Mouse (Mus musculus) T-helper 2 cell (primary cell): ENCODE results near the gene Zfhx3.

Experiments
- in situ Hi-C: fragments of 300-600 bp; cut with MboI, MseI; formaldehyde crosslinking; loops from one replicate; pipeline ENCODE4 v1.15.1; 2025; ENCODE audit warnings: high pct_unique_total_duplicates

Zfhx3 gene

DNA sequence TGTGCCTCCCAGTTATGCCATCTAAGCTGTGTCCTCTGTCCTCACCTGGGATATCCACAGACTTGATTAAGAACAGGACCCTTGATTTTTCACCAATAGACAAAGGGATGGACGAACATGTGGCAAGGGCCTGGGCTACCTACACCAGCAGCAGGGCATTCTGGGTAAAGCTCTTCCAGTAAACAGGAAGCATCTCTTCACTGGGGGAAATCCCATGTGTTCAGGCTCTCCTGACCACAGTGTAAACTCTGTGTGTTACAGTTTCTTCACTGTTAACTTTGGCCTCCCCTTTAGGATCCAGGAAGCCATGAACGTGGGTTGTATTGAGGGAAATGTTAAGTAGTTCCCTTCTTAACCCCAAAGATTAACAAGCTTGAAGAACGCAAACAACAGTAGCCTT lies 906.0 kb downstream of the Zfhx3 start:
- in situ Hi-C loops = no loop called here

DNA sequence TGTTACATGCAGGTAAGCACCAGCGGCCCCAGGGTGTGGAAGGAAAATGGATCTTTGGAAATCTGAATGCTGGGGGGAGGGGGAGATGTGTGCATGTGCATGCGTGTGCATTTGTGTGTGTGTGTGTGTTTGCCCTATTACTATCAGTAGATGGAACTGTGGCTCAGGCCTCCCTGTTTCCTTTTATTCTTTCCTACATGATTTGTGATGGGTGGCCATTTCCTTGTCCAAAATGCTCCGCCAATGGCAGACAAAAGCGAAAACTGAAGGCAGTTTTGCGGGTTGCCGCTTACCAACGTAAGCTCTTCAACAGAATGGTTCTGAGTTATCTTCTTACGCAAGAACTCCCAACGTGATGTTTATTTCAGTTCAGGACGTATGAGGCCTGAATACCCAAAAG lies 910.6 kb downstream of the Zfhx3 start:
- in situ Hi-C loops = no loop called here

DNA sequence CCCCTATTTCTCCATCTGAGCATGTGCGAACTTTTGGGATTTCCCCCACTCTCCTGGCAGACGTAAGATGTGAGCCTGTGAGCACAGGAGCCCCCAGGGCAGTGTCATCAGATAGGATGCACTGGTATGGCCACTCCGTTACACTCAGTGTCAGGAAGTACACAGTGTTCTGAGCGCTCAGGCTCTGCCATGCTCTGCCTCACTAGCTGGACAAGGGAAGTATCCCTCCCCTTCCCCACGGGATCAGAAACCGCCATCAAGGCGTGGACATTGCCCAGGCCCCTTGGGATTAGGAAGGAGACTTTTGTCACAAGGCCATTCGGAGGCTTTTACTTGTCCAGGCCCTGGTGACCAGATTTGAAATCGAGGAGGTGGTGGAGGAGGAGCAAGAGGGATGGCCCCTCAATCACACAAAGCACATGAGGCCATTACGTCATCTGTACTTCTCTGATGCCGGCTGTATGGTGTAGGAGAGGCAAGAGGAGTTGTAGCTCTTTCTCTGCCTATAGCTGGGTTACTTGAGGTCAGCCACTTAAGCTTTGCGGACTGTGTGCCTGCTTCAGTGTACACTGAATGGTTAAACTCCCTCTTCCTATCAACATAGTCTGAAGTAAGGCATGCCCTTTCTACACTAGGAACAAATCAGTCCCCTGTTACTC lies 912.1 kb downstream of the Zfhx3 start:
- in situ Hi-C loops = no loop called here

GRCm38 (mm10) chr8:108859001-108859400 lies 916.6 kb downstream of the Zfhx3 start:
- in situ Hi-C loops = no loop called here

DNA sequence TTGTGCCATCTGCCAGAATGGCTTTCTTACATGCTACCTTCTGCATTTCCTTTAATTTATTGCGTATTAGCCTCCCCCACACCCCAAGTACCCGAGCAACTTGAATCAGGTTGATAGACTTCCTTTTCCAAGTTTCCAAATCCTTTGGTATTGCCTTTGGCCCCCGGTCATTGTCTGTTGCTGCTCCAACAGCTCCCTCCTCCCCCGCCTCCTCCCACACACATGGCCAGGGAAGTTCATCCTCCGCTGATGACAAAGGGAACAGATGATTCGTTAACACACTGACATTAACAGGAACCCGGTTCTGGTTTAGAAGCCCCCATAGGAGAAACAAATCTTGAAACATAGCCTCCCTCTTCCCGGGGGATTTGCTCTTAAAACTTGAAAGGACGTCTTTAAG lies 917.5 kb downstream of the Zfhx3 start:
- in situ Hi-C loops = no loop called here

DNA sequence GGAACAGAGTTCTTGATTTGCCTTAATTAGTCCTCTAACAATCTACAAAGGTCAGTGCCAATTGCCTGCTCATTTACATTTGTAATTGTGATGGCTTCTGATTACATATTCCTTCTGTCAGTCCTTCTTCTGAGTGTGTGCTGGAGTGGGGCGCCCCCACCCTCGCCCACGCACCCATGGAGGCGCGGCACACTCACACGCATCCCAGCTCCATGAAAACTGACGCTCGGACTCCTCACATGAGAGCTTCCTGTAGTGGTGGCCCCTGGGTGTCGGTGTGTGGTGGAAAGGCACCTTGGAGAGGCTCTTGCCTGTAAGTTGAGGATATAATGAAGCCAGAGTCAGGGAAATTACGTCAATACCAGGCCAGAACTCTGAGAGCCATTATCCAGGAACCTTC lies 921.0 kb downstream of the Zfhx3 start:
- in situ Hi-C loops = no loop called here

DNA sequence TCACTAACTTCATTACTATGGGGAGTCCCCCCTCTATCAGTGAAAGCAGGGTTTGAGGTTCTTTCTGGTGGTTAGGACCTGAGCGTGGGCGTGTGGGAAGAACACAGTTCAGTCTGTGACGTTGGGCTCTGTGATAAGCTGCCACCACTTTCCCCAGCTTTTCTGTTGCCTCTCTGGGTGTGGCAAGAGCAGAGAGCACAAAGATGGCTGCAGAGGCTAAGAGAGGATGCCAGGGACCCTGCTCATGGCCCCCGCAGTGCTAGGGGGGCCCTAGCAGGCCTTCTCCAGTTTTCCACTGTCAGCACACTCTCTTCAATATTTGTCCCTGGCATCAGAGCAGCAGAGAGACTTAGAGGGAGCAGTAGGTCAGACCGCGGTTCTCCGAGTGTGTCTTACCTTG lies 924.0 kb downstream of the Zfhx3 start:
- in situ Hi-C loops = no loop called here

- in situ Hi-C loops = no loop called here
These were observed 925.2 kb downstream of the Zfhx3 start for GRCm38 (mm10) chr8:108867482-108868258.

DNA sequence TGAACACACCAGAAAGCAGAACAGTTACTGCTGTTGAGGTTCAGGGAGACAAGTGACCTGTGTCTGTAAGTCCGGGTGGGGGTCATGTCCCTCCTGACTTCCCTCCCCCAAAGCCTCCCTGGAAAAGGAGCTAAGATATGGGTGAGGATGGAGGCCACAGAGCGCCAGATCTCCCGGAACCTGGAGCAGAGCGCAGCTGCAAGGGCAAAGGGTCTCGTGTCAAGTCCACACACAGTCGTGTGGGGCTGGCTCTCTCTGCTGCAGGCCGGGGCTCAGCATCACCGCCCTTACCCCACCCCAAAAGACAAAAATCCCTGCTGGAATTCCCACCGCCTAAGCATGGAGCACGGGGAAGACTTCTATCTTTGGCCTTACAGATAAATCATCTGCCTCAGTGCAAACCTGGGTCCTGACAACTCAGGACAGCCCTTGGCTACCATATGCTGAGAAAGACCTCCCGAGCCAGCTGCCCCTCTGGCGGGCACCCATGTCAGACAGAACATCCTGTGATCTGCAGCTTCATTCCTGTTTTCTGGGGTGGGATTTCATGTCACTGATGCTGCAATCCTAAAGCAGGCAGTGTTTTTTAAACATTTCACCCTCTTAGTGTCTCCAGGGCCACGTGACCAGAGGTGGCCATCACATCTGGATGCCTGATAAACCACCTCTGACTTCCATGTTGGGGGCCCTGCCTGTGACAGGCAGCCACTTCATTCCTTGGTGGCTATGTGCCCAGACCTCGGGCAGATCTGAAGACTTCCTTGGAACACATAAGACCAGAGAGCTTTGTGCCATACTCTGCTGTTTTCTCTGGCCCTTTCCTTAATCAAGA lies 926.0 kb downstream of the Zfhx3 start:
- in situ Hi-C loops = no loop called here

DNA sequence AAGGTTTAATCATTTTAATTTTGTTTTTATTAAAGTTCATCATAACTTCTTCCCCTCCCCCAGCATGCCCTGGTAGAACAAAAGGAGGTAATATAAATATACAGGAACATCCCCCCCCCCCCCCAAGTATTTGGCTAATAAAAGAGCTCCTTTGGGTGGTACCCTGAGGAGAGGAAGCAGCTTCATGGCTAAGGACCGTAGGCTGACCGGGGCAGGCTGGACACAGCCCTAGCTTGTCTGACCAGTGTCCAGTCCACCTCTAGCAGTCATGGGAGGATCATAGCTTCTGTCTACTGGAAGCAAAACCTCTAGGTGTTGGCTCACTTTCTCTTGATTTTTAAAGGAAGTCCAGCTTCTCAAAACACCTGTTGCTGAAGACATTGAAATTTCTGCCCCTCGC lies 927.0 kb downstream of the Zfhx3 start:
- in situ Hi-C loops = no loop called here

- in situ Hi-C loops = no loop called here
These were observed 927.5 kb downstream of the Zfhx3 start for GRCm38 (mm10) chr8:108869935-108870334.

DNA sequence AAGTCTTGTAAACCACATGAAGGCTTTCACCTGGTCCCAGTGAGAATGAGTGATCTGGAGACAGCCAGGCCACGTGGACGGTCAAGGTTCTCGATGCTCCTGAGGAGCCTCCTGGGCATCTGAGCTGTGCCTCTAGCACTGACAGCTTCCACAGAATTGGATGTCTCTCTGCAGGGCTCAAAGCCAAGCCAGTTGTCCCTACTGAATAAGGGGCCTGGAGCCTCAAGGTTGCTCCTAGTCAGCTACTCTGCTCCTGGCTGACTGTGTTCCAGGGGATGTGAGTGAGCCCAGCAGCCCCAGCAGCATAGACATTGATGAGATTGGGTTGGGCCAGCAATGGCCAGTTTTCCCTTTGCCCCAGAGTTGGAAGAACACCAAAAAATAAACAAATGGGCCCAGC lies 927.9 kb downstream of the Zfhx3 start:
- in situ Hi-C loops = no loop called here

GRCm38 (mm10) chr8:108875722-108876121 lies 933.3 kb downstream of the Zfhx3 start:
- in situ Hi-C loops = no loop called here

GRCm38 (mm10) chr8:108880101-108880500 lies 937.7 kb downstream of the Zfhx3 start:
- in situ Hi-C loops = no loop called here

GRCm38 (mm10) chr8:108881336-108881735 lies 938.9 kb downstream of the Zfhx3 start:
- in situ Hi-C loops = no loop called here

DNA sequence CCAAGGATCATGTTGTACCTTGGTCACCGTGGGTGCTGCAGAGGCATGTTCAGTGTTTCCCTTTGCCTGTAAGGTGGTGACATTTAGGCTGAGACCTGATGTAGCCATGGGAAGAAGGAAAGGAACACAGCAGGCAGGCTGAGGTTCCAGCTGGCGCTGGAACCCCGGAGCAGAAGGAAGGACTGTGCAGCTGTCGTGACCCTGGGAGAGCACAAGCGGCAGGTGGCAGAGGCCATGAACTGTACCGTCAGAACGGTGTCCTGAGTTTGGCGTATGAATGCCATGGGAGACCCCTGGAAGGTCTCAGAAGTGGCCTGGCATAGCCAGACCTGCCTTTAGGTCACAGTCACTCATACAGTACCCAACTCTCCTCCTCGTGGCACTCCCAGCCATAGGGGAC lies 939.6 kb downstream of the Zfhx3 start:
- in situ Hi-C loops = no loop called here

GRCm38 (mm10) chr8:108883381-108883780 lies 940.9 kb downstream of the Zfhx3 start:
- in situ Hi-C loops = no loop called here

GRCm38 (mm10) chr8:108884947-108885346 lies 942.5 kb downstream of the Zfhx3 start:
- in situ Hi-C loops = no loop called here

GRCm38 (mm10) chr8:108885450-108885849 lies 943.0 kb downstream of the Zfhx3 start:
- in situ Hi-C loops = no loop called here

- in situ Hi-C loops = no loop called here
These were observed 943.4 kb downstream of the Zfhx3 start for GRCm38 (mm10) chr8:108885861-108886260.

DNA sequence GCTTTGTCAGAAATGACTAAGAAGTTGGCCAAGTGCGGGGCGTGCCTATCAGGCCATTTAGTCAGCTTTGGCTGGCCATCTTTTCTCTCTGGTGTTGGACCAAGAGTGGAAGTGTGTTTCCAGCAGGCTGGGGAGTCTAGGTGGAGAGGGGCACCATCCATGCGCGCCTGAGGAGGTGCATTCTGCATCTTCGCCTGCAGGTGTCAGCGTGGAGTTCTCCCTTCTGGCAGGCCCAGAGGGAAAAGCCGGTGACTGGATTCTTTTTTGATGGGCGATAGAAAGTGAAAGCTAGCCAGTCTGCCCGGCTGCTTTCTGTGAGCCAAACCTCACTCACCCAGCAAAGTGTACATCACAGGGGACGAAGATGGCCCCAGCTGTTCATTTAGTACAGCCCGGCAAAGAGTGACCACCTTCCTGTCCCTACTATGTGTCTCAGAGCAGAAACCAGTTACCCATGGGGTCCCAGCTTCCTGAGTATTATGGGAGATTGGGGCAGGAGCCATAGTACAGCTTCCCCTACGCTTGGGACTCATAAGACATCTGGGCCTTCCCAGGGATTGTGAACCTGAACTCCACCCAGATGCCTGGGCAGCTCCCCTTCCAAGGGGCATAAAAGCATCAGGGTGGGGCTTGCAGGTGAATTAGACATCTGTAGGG lies 944.3 kb downstream of the Zfhx3 start:
- in situ Hi-C loops = no loop called here

GRCm38 (mm10) chr8:108887256-108887615 lies 944.8 kb downstream of the Zfhx3 start:
- in situ Hi-C loops = no loop called here
